16 mouse cellular contexts compared by ENCODE assay signal in genomic region chr14:122577816-122578215, GRCm38 (mm10). TPM values are rescaled to one million over a fixed set of nuclear protein-coding genes. Genes with fewer than 3 reads are reported as not detected.
DNase-seq lines count a peak whose midpoint lies in the region; ATAC-seq and TF ChIP-seq lines count a peak whose summit lies in the region.
"Had no signal": no experiment of that assay in that cellular context is flagged by ENCODE, and none has a peak within 500 bp of the region (broad histone marks: within the 10 kb centered on the region; RNA-seq: fewer than 3 reads in every experiment).

No protein-coding gene starts in this region.

- no peak for DNase-seq in cerebellum, adult 2 months
- DNase-seq in liver, embryonic 14.5 days (ENCODE audit: low read depth in 3 of 3, low spot score in 3 of 3) = no peak
- no peak for DNase-seq in cerebellum, postnatal 10 days
- DNase-seq in yolk sac, embryonic 10.5 days (ENCODE audit: low spot score) = no peak
- DNase-seq: heart, postnatal 4 days; layer of hippocampus, postnatal 36 days; right cerebral cortex, postnatal 25 days had no signal

- no peak for TF ChIP-seq POLR2A in cerebellum, adult 2 months (IDR thresholded peaks at IDR 0.05; ENCODE audit: borderline replicate concordance, insufficient read depth, low read length)
- TF ChIP-seq POLR2A in ES-Bruce4 (IDR thresholded peaks at IDR 0.05; ENCODE audit: insufficient read depth, low read length) = no peak

- ATAC-seq in cerebellum, adult (ENCODE audit: insufficient number of reproducible peaks, low FRiP score, low TSS enrichment) = no peak
- ATAC-seq in liver, embryonic 14.5 days (ENCODE audit: insufficient read depth) = no peak
- no peak for ATAC-seq in liver, embryonic 12.5 days
- ATAC-seq in erythroid progenitor cell, adult 5-6 weeks (replicated peaks; ENCODE audit: low FRiP score, poor library complexity, severe bottlenecking) = 0 out of 2 replicates have a peak, but pooled peaks have one; percentile 46
- ATAC-seq: forebrain, embryonic 13.5 days had no signal

- no peak overlapping the region for H3K9ac ChIP-seq in liver, embryonic 14.5 days (replicated peaks)
- H3K9ac ChIP-seq in liver, embryonic 12.5 days = no peak overlapping the region
- no peak overlapping the region for H3K9ac ChIP-seq in ES-Bruce4 (ENCODE audit: low read depth, poor library complexity, severe bottlenecking)
- H3K9ac ChIP-seq: embryonic facial prominence, embryonic 15.5 days; forebrain, embryonic 13.5 days; lung, embryonic 15.5 days had no signal

- no peak overlapping the region for H3K27ac ChIP-seq in cerebellum, adult 2 months (ENCODE audit: insufficient read depth, low read length)
- no peak overlapping the region for H3K27ac ChIP-seq in liver, embryonic 14.5 days
- no peak overlapping the region for H3K27ac ChIP-seq in liver, embryonic 12.5 days
- H3K27ac ChIP-seq in ES-Bruce4 (ENCODE audit: insufficient read depth, low read length) = no peak overlapping the region
- H3K27ac ChIP-seq: embryonic facial prominence, embryonic 15.5 days; forebrain, embryonic 13.5 days; lung, embryonic 15.5 days had no signal

- H3K4me1 ChIP-seq in cerebellum, adult 2 months (ENCODE audit: control insufficient read depth, insufficient read depth, low read length) = no peaks in the 10 kb centered on the region
- no peaks in the 10 kb centered on the region for H3K4me1 ChIP-seq in liver, embryonic 14.5 days (replicated peaks; ENCODE audit: control insufficient read depth in 2 of 2, insufficient read depth in 2 of 2, low read length in 1 of 2)
- no peaks in the 10 kb centered on the region for H3K4me1 ChIP-seq in liver, embryonic 12.5 days
- H3K4me1 ChIP-seq in ES-Bruce4 (ENCODE audit: control insufficient read depth, insufficient read depth, low read length) = no peaks in the 10 kb centered on the region
- H3K4me1 ChIP-seq: lung, embryonic 15.5 days had no signal

- no peaks in the 10 kb centered on the region for H3K36me3 ChIP-seq in liver, embryonic 14.5 days (replicated peaks; ENCODE audit: control insufficient read depth, insufficient read depth, low read depth)
- 0 out of 2 replicates have a peak, but pooled peaks cover 5% of the 10 kb centered on the region for H3K36me3 ChIP-seq in liver, embryonic 12.5 days
- H3K36me3 ChIP-seq in ES-Bruce4 (ENCODE audit: control insufficient read depth, insufficient read depth, low read length, poor library complexity, severe bottlenecking) = no peaks in the 10 kb centered on the region
- H3K36me3 ChIP-seq: embryonic facial prominence, embryonic 15.5 days; lung, embryonic 15.5 days had no signal

- H3K4me3 ChIP-seq in cerebellum, adult 2 months (replicated peaks; ENCODE audit: insufficient read depth, low read depth, low read length) = no peak overlapping the region
- no peak overlapping the region for H3K4me3 ChIP-seq in liver, embryonic 14.5 days (ENCODE audit: insufficient read depth in 1 of 2, low read depth in 2 of 2, low read length in 2 of 2)
- H3K4me3 ChIP-seq in liver, embryonic 12.5 days = no peak overlapping the region
- no peak overlapping the region for H3K4me3 ChIP-seq in ES-Bruce4 (ENCODE audit: low read depth, low read length)
- H3K4me3 ChIP-seq: embryonic facial prominence, embryonic 15.5 days; forebrain, embryonic 13.5 days; lung, embryonic 15.5 days had no signal

- no peak for TF ChIP-seq EP300 in liver, embryonic 14.5 days (IDR thresholded peaks at IDR 0.05; ENCODE audit: low read depth)
- no peak for TF ChIP-seq EP300 in ES-Bruce4 (IDR thresholded peaks at IDR 0.05; ENCODE audit: insufficient read depth, low read depth, low read length)

- no peak overlapping the region for H3K4me2 ChIP-seq in liver, embryonic 14.5 days (ENCODE audit: low read depth)
- no peak overlapping the region for H3K4me2 ChIP-seq in liver, embryonic 12.5 days
- H3K4me2 ChIP-seq: embryonic facial prominence, embryonic 15.5 days; forebrain, embryonic 13.5 days; heart, embryonic 11.5 days; lung, embryonic 15.5 days; midbrain, embryonic 11.5 days had no signal

- no peaks in the 10 kb centered on the region for H3K27me3 ChIP-seq in cerebellum, adult 2 months (ENCODE audit: control insufficient read depth, insufficient read depth, low read length)
- H3K27me3 ChIP-seq in liver, embryonic 14.5 days (ENCODE audit: control insufficient read depth, insufficient read depth, low read length) = no peaks in the 10 kb centered on the region
- no peaks in the 10 kb centered on the region for H3K27me3 ChIP-seq in liver, embryonic 12.5 days (replicated peaks)
- H3K27me3 ChIP-seq in ES-Bruce4 (ENCODE audit: control insufficient read depth, insufficient read depth, low read length, poor library complexity, severe bottlenecking) = no peaks in the 10 kb centered on the region
- H3K27me3 ChIP-seq: embryonic facial prominence, embryonic 15.5 days; forebrain, embryonic 13.5 days; lung, embryonic 15.5 days had no signal

- TF ChIP-seq CTCF in cerebellum, adult 2 months (IDR thresholded peaks at IDR 0.05; ENCODE audit: borderline replicate concordance, insufficient read depth, low read depth, low read length) = peak; percentile 25; the same call in 1 of the 2 replicates
- TF ChIP-seq CTCF in liver, embryonic 14.5 days (IDR thresholded peaks at IDR 0.05; ENCODE audit: low read depth) = peak; percentile 57
- TF ChIP-seq CTCF in ES-Bruce4 (IDR thresholded peaks at IDR 0.05; ENCODE audit: low read depth, low read length) = peak; percentile 63

- 83% methylated on average over 4 of the region's 4 CpGs for WGBS in cerebellum, adult 2 months
- WGBS in liver, embryonic 14.5 days (ENCODE audit: insufficient replicate concordance) = 66% methylated on average over 4 of the region's 4 CpGs
- WGBS in liver, embryonic 12.5 days (ENCODE audit: insufficient replicate concordance) = 72% methylated on average over 4 of the region's 4 CpGs

- H3K9me3 ChIP-seq in liver, embryonic 14.5 days (ENCODE audit: control insufficient read depth, low read length) = no peaks in the 10 kb centered on the region
- H3K9me3 ChIP-seq in liver, embryonic 12.5 days (replicated peaks) = 0 out of 2 replicates have a peak, but pooled peaks cover 4% of the 10 kb centered on the region
- no peaks in the 10 kb centered on the region; the same call in 1 of the 2 replicates for H3K9me3 ChIP-seq in ES-Bruce4 (replicated peaks; ENCODE audit: control insufficient read depth, insufficient read depth, low read length, poor library complexity, severe bottlenecking)
- H3K9me3 ChIP-seq: embryonic facial prominence, embryonic 15.5 days; lung, embryonic 15.5 days had no signal

RNA-seq across cellular contexts. Expression of gene Pcca, which starts 43.7 kb away (rescaled TPM):
- 68.3 and 84.5 TPM in 2 replicates for polyA plus RNA-seq in cerebellum, adult 2 months (2012; rRNA removed)
- 5.9 and 8.9 TPM in 2 replicates for polyA plus RNA-seq in liver, embryonic 14.5 days (2012; rRNA removed)
- 9.8 and 11.1 TPM in 2 replicates for polyA plus RNA-seq in liver, embryonic 14.5 days (2014; fragmentation: Nextera tagmentation; extraction: Ambion mirVana)
- polyA plus RNA-seq in liver, embryonic 12.5 days (2016; fragmentation: Nextera tagmentation; extraction: Ambion mirVana) = 13.3 and 14.2 TPM in 2 replicates
- 25.1 and 32.7 TPM in 2 replicates for polyA plus RNA-seq in ES-Bruce4 (2011; ENCODE audit: insufficient read depth, insufficient read length, low read depth, missing spikeins)
- 12.6 and 13.0 TPM in 2 replicates for total RNA-seq in erythroid progenitor cell, adult 5-6 weeks (2015; ENCODE audit: low replicate concordance)
- 2.9 and 12.1 TPM in 2 replicates for total RNA-seq in erythroid progenitor cell, adult 5-6 weeks (2017; ENCODE audit: low replicate concordance)
